Mouse (Mus musculus): Measurements from ENCODE around the gene Lrmda. TPM values are rescaled to one million over a fixed set of nuclear protein-coding genes. Genes with fewer than 3 reads are reported as not detected.

Lrmda gene
- total and polyA plus RNA-seq, 2 experiments from 2014 or later = 0.18 TPM; not detected in 1

DNA sequence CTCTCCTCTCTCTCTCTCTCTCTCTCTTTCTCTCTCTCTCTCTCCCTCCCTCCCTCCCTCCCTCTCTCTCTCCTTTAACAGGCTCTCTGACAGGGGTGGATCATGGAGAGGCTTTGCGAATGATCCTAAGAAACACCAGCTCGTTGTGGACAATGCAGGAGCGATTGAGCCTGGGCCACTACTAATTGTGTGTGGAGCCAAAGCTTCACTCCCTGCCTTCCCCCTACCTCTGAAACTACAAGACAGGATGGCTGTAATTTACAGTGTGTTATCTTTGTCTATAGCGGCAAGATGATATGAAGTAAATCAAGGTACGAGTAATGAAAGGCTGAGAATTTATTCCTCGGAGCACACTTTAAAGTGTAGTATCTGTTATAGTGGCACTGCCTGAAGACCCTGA is 454.5 kb downstream of the Lrmda start:
- no peak overlapping the region for H3K9ac ChIP-seq
- no peak for TF ChIP-seq CTCF (IDR thresholded peaks at IDR 0.05; ENCODE audit: low read depth)
- H3K9me3 ChIP-seq (ENCODE audit: low read length) = no peaks in the 10 kb centered on the region
- no peak overlapping the region for H3K4me3 ChIP-seq (ENCODE audit: low read depth, low read length)
- DNase-seq (no peak), ATAC-seq (no peak)
- no peaks in the 10 kb centered on the region for H3K4me1 ChIP-seq (ENCODE audit: insufficient read depth)
- WGBS = 68% methylated on average over 6 of the region's 6 CpGs
- H3K36me3 ChIP-seq (ENCODE audit: insufficient read depth) = no peaks in the 10 kb centered on the region
- H3K4me2 ChIP-seq (ENCODE audit: low read depth) = no peak overlapping the region
- H3K27ac ChIP-seq (ENCODE audit: low read depth, low read length) = no peak overlapping the region
- H3K27me3 ChIP-seq (ENCODE audit: insufficient read depth, low read length) = no peaks in the 10 kb centered on the region; the same call in 1 of the 2 replicates

DNA sequence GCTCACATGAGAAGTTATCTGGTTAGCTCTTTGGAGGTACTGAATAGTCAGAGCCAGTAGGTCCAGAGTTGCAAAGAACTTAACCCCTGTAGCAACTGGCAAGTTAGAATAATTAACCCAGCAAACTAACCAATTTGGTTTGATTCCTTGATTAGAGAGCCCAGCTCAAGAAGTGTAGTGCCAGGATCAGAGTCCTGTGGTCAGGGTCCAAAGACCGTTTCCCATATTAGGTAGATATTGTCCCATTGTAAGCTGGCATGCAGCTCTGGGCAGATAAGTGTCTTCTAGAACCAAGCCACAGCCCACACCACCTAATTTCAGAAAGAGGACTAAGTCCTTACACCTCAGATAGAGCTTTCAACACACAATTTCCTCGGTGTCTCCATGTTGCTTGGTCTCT is 473.8 kb downstream of the Lrmda start:
- no peak overlapping the region for H3K27ac ChIP-seq (ENCODE audit: low read depth, low read length)
- no peaks in the 10 kb centered on the region for H3K27me3 ChIP-seq (ENCODE audit: insufficient read depth, low read length)
- TF ChIP-seq CTCF (IDR thresholded peaks at IDR 0.05; ENCODE audit: low read depth) = no peak
- H3K4me2 ChIP-seq (ENCODE audit: low read depth) = no peak overlapping the region
- H3K4me3 ChIP-seq (ENCODE audit: low read depth, low read length) = no peak overlapping the region
- WGBS = 90% methylated on average over 2 of the region's 2 CpGs
- no peaks in the 10 kb centered on the region for H3K36me3 ChIP-seq (ENCODE audit: insufficient read depth)
- H3K4me1 ChIP-seq (ENCODE audit: insufficient read depth) = no peaks in the 10 kb centered on the region
- H3K9me3 ChIP-seq (ENCODE audit: low read length) = no peaks in the 10 kb centered on the region
- H3K9ac ChIP-seq = no peak overlapping the region
- DNase-seq (no peak), ATAC-seq (no peak)

GRCm38 (mm10) chr14:22494290-22494689 is 474.8 kb downstream of the Lrmda start:
- DNase-seq (peak; percentile 24), ATAC-seq (peak; percentile 74; the same call in 1 of the 2 replicates)
- no peak overlapping the region for H3K27ac ChIP-seq (ENCODE audit: low read depth, low read length)
- no peaks in the 10 kb centered on the region for H3K9me3 ChIP-seq (ENCODE audit: low read length)
- H3K27me3 ChIP-seq (ENCODE audit: insufficient read depth, low read length) = no peaks in the 10 kb centered on the region
- no peak overlapping the region for H3K9ac ChIP-seq
- H3K36me3 ChIP-seq (ENCODE audit: insufficient read depth) = no peaks in the 10 kb centered on the region
- TF ChIP-seq CTCF (IDR thresholded peaks at IDR 0.05; ENCODE audit: low read depth) = no peak
- no peaks in the 10 kb centered on the region for H3K4me1 ChIP-seq (ENCODE audit: insufficient read depth)
- H3K4me2 ChIP-seq (ENCODE audit: low read depth) = no peak overlapping the region
- H3K4me3 ChIP-seq (ENCODE audit: low read depth, low read length) = no peak overlapping the region

GRCm38 (mm10) chr14:22494866-22495265 is 475.4 kb downstream of the Lrmda start:
- no peak for ATAC-seq
- Histone ChIP-seq H3K36me3 (ENCODE audit: insufficient read depth) (no peaks in the 10 kb centered on the region), H3K9me3 (ENCODE audit: low read length) (no peaks in the 10 kb centered on the region), H3K4me2 (ENCODE audit: low read depth) (no peak overlapping the region), H3K9ac (no peak overlapping the region), H3K27me3 (ENCODE audit: insufficient read depth, low read length) (no peaks in the 10 kb centered on the region), H3K4me3 (ENCODE audit: low read depth, low read length) (no peak overlapping the region), H3K27ac (ENCODE audit: low read depth, low read length) (no peak overlapping the region), H3K4me1 (ENCODE audit: insufficient read depth) (no peaks in the 10 kb centered on the region)
- DNase-seq = no peak
- 16% methylated on average over 10 of the region's 10 CpGs for WGBS
- TF ChIP-seq CTCF (IDR thresholded peaks at IDR 0.05; ENCODE audit: low read depth) = no peak

GRCm38 (mm10) chr14:22495286-22495685 is 475.8 kb downstream of the Lrmda start:
- WGBS = 57% methylated on average over 8 of the region's 8 CpGs
- Histone ChIP-seq H3K4me3 (ENCODE audit: low read depth, low read length) (no peak overlapping the region), H3K27ac (ENCODE audit: low read depth, low read length) (no peak overlapping the region), H3K9me3 (ENCODE audit: low read length) (no peaks in the 10 kb centered on the region), H3K4me1 (ENCODE audit: insufficient read depth) (no peaks in the 10 kb centered on the region), H3K36me3 (ENCODE audit: insufficient read depth) (no peaks in the 10 kb centered on the region), H3K4me2 (ENCODE audit: low read depth) (no peak overlapping the region), H3K27me3 (ENCODE audit: insufficient read depth, low read length) (no peaks in the 10 kb centered on the region), H3K9ac (no peak overlapping the region)
- ATAC-seq (no peak), DNase-seq (no peak)
- TF ChIP-seq CTCF (IDR thresholded peaks at IDR 0.05; ENCODE audit: low read depth) = no peak

DNA sequence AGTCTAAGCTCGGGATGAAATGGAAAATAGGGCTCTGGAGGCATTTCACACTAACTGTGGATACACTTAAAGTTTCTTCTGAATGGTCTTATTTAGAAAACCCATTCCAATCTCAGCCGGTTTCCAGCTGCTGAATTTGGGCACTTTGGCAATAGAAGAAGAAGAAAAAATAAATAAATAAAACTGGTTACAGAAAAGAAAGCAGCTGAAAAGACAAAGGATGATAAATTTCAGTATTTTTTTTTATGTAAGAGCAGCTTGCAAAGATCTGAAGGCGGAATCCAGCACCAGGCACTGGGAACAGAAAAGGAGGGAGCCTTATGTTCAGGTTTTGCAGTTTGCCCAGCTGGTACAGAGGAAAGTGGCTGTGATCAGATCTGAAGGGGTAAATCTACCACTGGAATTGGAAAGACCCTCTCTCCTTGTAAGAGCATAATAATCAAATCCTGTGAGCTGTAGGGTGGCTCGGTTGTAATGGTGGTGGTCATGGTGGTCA is 478.2 kb downstream of the Lrmda start:
- DNase-seq = no peak
- WGBS = 78% methylated on average over 4 of the region's 4 CpGs
- ATAC-seq = no peak

DNA sequence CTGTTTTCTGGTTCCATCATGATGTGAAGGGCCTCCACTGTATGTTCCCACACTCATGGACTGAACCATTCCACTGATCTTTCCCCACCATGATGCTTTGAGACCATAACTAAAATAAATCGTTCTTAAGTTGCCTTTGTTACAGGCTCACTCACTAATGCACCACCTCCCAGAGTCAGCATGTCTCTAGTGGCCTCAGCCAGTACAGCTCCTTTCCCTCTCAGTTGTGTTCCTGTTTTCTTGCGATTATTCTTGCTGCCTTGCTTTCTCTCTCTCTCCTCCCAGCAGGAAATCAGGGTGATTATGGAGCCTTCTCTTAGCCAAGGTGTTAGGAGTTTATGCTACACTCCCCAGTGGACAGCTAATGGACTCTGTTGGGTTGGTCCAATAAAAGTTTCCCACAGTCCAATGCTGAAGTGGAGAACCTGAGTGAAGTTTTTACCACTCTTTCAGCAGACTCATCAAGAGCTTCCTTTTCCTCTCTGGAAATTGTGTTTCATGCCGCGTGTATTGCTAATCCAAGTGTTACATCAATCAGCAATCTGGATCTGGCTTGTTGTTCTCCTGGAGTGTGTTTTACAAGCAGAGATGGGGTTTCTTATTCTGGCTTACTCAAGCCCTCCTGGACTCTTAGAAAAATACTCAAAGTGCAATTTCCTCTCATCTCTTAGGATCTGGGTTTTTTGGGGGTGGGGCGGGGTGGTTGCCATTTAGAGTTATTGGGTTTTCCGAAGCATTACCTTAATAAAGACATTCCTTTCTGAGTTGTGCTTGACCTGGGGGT is 490.4 kb downstream of the Lrmda start:
- Histone ChIP-seq H3K4me2 (ENCODE audit: low read depth) (no peak overlapping the region), H3K9me3 (ENCODE audit: low read length) (no peaks in the 10 kb centered on the region), H3K27me3 (ENCODE audit: insufficient read depth, low read length) (peaks cover 20% of the 10 kb centered on the region), H3K27ac (ENCODE audit: low read depth, low read length) (no peak overlapping the region), H3K4me3 (ENCODE audit: low read depth, low read length) (no peak overlapping the region), H3K4me1 (ENCODE audit: insufficient read depth) (no peaks in the 10 kb centered on the region), H3K9ac (no peak overlapping the region), H3K36me3 (ENCODE audit: insufficient read depth) (no peaks in the 10 kb centered on the region)
- DNase-seq (no peak), ATAC-seq (no peak)
- TF ChIP-seq CTCF (IDR thresholded peaks at IDR 0.05; ENCODE audit: low read depth) = no peak
- 80% methylated on average over 6 of the region's 6 CpGs for WGBS

More for the DNA sequence above, 478.2 kb downstream of the Lrmda start:
- H3K36me3 ChIP-seq (ENCODE audit: insufficient read depth) = no peaks in the 10 kb centered on the region
- no peak for TF ChIP-seq CTCF (IDR thresholded peaks at IDR 0.05; ENCODE audit: low read depth)
- no peaks in the 10 kb centered on the region for H3K4me1 ChIP-seq (ENCODE audit: insufficient read depth)
- H3K4me2 ChIP-seq (ENCODE audit: low read depth) = no peak overlapping the region
- no peak overlapping the region for H3K27ac ChIP-seq (ENCODE audit: low read depth, low read length)
- H3K4me3 ChIP-seq (ENCODE audit: low read depth, low read length) = no peak overlapping the region
- no peaks in the 10 kb centered on the region for H3K9me3 ChIP-seq (ENCODE audit: low read length)
- no peak overlapping the region for H3K9ac ChIP-seq
- no peaks in the 10 kb centered on the region for H3K27me3 ChIP-seq (ENCODE audit: insufficient read depth, low read length)
